Mouse (Mus musculus): Measurements from ENCODE around the gene Cela1. TPM values are rescaled to one million over a fixed set of nuclear protein-coding genes. Genes with fewer than 3 reads are reported as not detected.

The Cela1 gene
- polyA plus RNA-seq, 1 experiment from 2014 or later: 104 TPM

- Histone ChIP-seq H3K9me3 (no peaks in the 10 kb centered on the region), H3K4me3 (replicated peaks) (no peak overlapping the region), H3K4me2 (replicated peaks) (no peak overlapping the region), H3K36me3 (no peaks in the 10 kb centered on the region), H3K4me1 (replicated peaks) (peaks cover 11% of the 10 kb centered on the region), H3K27ac (no peak overlapping the region), H3K27me3 (replicated peaks) (peaks cover 2% of the 10 kb centered on the region; the same call in 1 of the 2 replicates), H3K9ac (no peak overlapping the region)
- 83% methylated on average over 3 of the region's 3 CpGs for whole genome bisulfite sequencing
- no peak for ATAC-seq
Observed at GRCm38 (mm10) chr15:100630126-100630525, 57.6 kb downstream of the Cela1 start.

- Histone ChIP-seq H3K9ac (no peak overlapping the region), H3K4me2 (replicated peaks) (0 out of 2 replicates have a peak overlapping the region, but pooled peaks have one; percentile 6), H3K27me3 (replicated peaks) (no peaks in the 10 kb centered on the region), H3K4me1 (replicated peaks) (peaks cover 11% of the 10 kb centered on the region), H3K4me3 (replicated peaks) (no peak overlapping the region), H3K27ac (no peak overlapping the region), H3K9me3 (no peaks in the 10 kb centered on the region), H3K36me3 (no peaks in the 10 kb centered on the region)
- WGBS: 40% methylated on average over 7 of the region's 7 CpGs
- no peak for ATAC-seq
Observed at GRCm38 (mm10) chr15:100628797-100629196, 58.9 kb downstream of the Cela1 start.

- no peak overlapping the region; the same call in 1 of the 2 replicates for H3K9ac ChIP-seq
- WGBS: 8% methylated on average over 11 of the region's 11 CpGs
- no peaks in the 10 kb centered on the region for H3K9me3 ChIP-seq
- no peaks in the 10 kb centered on the region for H3K36me3 ChIP-seq
- H3K4me3 ChIP-seq (replicated peaks): peak overlapping the region; percentile 4; the same call in 1 of the 2 replicates
- H3K27ac ChIP-seq: peak overlapping the region; percentile 66
- ATAC-seq: 0 out of 2 replicates have a peak, but pooled peaks have one; percentile 11
- H3K4me1 ChIP-seq (replicated peaks): peaks cover 11% of the 10 kb centered on the region
- H3K27me3 ChIP-seq (replicated peaks): no peaks in the 10 kb centered on the region
- peak overlapping the region; percentile 35 for H3K4me2 ChIP-seq (replicated peaks)
Observed at GRCm38 (mm10) chr15:100627774-100628370, 59.8 kb downstream of the Cela1 start.

- Histone ChIP-seq H3K9ac (no peak overlapping the region), H3K36me3 (no peaks in the 10 kb centered on the region), H3K27ac (peak overlapping the region; percentile 66), H3K4me3 (replicated peaks) (no peak overlapping the region), H3K27me3 (replicated peaks) (no peaks in the 10 kb centered on the region), H3K4me2 (replicated peaks) (peak overlapping the region; percentile 35), H3K9me3 (no peaks in the 10 kb centered on the region), H3K4me1 (replicated peaks) (peaks cover 11% of the 10 kb centered on the region)
- WGBS: 20% methylated on average over 10 of the region's 10 CpGs
- ATAC-seq: peak; percentile 60; the same call in 1 of the 2 replicates
Observed at GRCm38 (mm10) chr15:100627287-100627686, 60.4 kb downstream of the Cela1 start.

GRCm38 (mm10) chr15:100624435-100624834 lies 63.3 kb downstream of the Cela1 start:
- peaks cover 3% of the 10 kb centered on the region; the same call in 1 of the 2 replicates for H3K36me3 ChIP-seq
- no peak overlapping the region for H3K9ac ChIP-seq
- H3K27me3 ChIP-seq (replicated peaks): no peaks in the 10 kb centered on the region
- 85% methylated on average over 3 of the region's 3 CpGs for WGBS
- H3K4me3 ChIP-seq (replicated peaks): no peak overlapping the region
- no peak overlapping the region for H3K4me2 ChIP-seq (replicated peaks)
- H3K4me1 ChIP-seq (replicated peaks): peaks cover 9% of the 10 kb centered on the region
- no peaks in the 10 kb centered on the region for H3K9me3 ChIP-seq
- no peak overlapping the region for H3K27ac ChIP-seq
- ATAC-seq: no peak

Other genes with a start within 250 kb of the Cela1 start
- 31.2 and 32.9 TPM in 2 replicates for gene Letmd1, start 218.9 kb downstream of the Cela1 start, polyA plus RNA-seq (2015; fragmentation: Nextera tagmentation; extraction: Ambion mirVana)
- gene Csrnp2, start 192.4 kb downstream of the Cela1 start, polyA plus RNA-seq (2015; fragmentation: Nextera tagmentation; extraction: Ambion mirVana): 7.7 and 8.7 TPM in 2 replicates
- gene Tfcp2, start 135.9 kb downstream of the Cela1 start, polyA plus RNA-seq (2015; fragmentation: Nextera tagmentation; extraction: Ambion mirVana): 15.5 and 16.2 TPM in 2 replicates
- gene Pou6f1, start 87.9 kb downstream of the Cela1 start, polyA plus RNA-seq (2015; fragmentation: Nextera tagmentation; extraction: Ambion mirVana): 4.0 and 4.4 TPM in 2 replicates
- 245 and 263 TPM in 2 replicates for gene Dazap2, start 72.6 kb downstream of the Cela1 start, polyA plus RNA-seq (2015; fragmentation: Nextera tagmentation; extraction: Ambion mirVana)
- gene Smagp, start 51.0 kb downstream of the Cela1 start, polyA plus RNA-seq (2015; fragmentation: Nextera tagmentation; extraction: Ambion mirVana): 37.7 and 41.2 TPM in 2 replicates
- gene Bin2, start 18.4 kb downstream of the Cela1 start, polyA plus RNA-seq (2015; fragmentation: Nextera tagmentation; extraction: Ambion mirVana): 6.7 and 7.2 TPM in 2 replicates
- gene Galnt6, start 41.5 kb upstream of the Cela1 start, polyA plus RNA-seq (2015; fragmentation: Nextera tagmentation; extraction: Ambion mirVana): 4.2 and 4.3 TPM in 2 replicates
- gene Slc4a8, start 73.8 kb upstream of the Cela1 start, polyA plus RNA-seq (2015; fragmentation: Nextera tagmentation; extraction: Ambion mirVana): 4.4 and 5.0 TPM in 2 replicates
- gene Scn8a, start 181.9 kb upstream of the Cela1 start, polyA plus RNA-seq (2015; fragmentation: Nextera tagmentation; extraction: Ambion mirVana): 2.1 and 2.6 TPM in 2 replicates

Measured in intestine, embryonic 15.5 days (tissue).